ENCODE assay signal across 8 mouse cellular contexts in genomic region chr1:62703158-62704116, GRCm38 (mm10). TPM values are rescaled to one million over a fixed set of nuclear protein-coding genes. Genes with fewer than 3 reads are reported as not detected.
DNase-seq lines count a peak whose midpoint lies in the region; ATAC-seq lines count a peak whose summit lies in the region.

Gene Nrp2, plus strand, starts transcription at chr1:62703285.

- H3K27ac ChIP-seq in intestine, embryonic 14.5 days (ENCODE audit: low read depth): peak within 1 kb of the TSS; percentile 89

- H3K27me3 ChIP-seq in intestine, embryonic 14.5 days (replicated peaks; ENCODE audit: control insufficient read depth, insufficient read depth, low read length): no peaks in the 10 kb centered on the region

- H3K9me3 ChIP-seq in intestine, embryonic 14.5 days (ENCODE audit: control insufficient read depth, low read length): no peaks in the 10 kb centered on the region

- intact Hi-C loops in left cerebral cortex, postnatal 4 days (cut with DNase I): loop anchor here (5.0 to 10.0 kb wide), 2 partner anchors 231 to 1326 kb away; no protein-coding TSS in a partner anchor

- H3K4me2 ChIP-seq in intestine, embryonic 14.5 days (ENCODE audit: low read length): peak within 1 kb of the TSS; percentile 68

- peaks cover 9% of the 10 kb centered on the region for H3K4me1 ChIP-seq in intestine, embryonic 14.5 days (replicated peaks; ENCODE audit: control insufficient read depth, insufficient read depth, low read length)

- DNase-seq in adrenal gland, postnatal 10 days: peak; percentile 90
- peak; percentile 94 for DNase-seq in embryo, embryonic 11 days
- peak; percentile 50 to 75 for DNase-seq in gastrocnemius, postnatal 4 days (ENCODE audit: low spot score in 2 of 2)
- DNase-seq in intestine, embryonic 14.5 days (ENCODE audit: low spot score): peak; percentile 91
- peak; percentile 75 for DNase-seq in left cerebral cortex, postnatal 4 days
- DNase-seq in mesoderm, embryonic 11.5 days (ENCODE audit: low read depth, low spot score): peak; percentile 91
- peak; percentile 84 for DNase-seq in right cerebral cortex, postnatal 25 days
- peak; percentile 79 to 86 for DNase-seq in urinary bladder, postnatal 36 days (ENCODE audit: low spot score in 2 of 2)

- under 1% methylated on average over 74 of the region's 76 CpGs for WGBS in intestine, embryonic 14.5 days

- peak within 1 kb of the TSS; percentile 73 for H3K9ac ChIP-seq in intestine, embryonic 14.5 days (ENCODE audit: low read length)

- peak within 1 kb of the TSS; percentile 73 for H3K4me3 ChIP-seq in intestine, embryonic 14.5 days (ENCODE audit: low read depth, low read length)

- ATAC-seq in intestine, embryonic 14.5 days (replicated peaks; ENCODE audit: low FRiP score, low TSS enrichment, low read depth): peak; percentile 79

- no peaks in the 10 kb centered on the region for H3K36me3 ChIP-seq in intestine, embryonic 14.5 days (ENCODE audit: control insufficient read depth, insufficient read depth, low read length)

RNA-seq across cellular contexts. Expression of gene Nrp2, which starts in this region (rescaled TPM):
- 10 to 100 TPM; 43.2 to 58.5 TPM for total RNA-seq in adrenal gland, postnatal 10 days (2021)
- 10 to 100 TPM; 23.2 to 24.0 TPM for total RNA-seq in gastrocnemius, postnatal 4 days (2021)
- 43.8 and 44.0 TPM in 2 replicates for polyA plus RNA-seq in intestine, embryonic 14.5 days (2014; fragmentation: Nextera tagmentation; extraction: Ambion mirVana)
- 10 to 100 TPM; 49.9 to 86.2 TPM for total RNA-seq in left cerebral cortex, postnatal 4 days (2021)

Comparison
In these comparisons a context has a peak if more than half of its experiments do, and no peak if none do; other contexts are left out.
1. Peak in every context shown above with its lines: DNase-seq, ATAC-seq, H3K4me3 ChIP-seq and H3K27ac ChIP-seq.